7 mouse cellular contexts compared by ENCODE assay signal in the genomic region with DNA sequence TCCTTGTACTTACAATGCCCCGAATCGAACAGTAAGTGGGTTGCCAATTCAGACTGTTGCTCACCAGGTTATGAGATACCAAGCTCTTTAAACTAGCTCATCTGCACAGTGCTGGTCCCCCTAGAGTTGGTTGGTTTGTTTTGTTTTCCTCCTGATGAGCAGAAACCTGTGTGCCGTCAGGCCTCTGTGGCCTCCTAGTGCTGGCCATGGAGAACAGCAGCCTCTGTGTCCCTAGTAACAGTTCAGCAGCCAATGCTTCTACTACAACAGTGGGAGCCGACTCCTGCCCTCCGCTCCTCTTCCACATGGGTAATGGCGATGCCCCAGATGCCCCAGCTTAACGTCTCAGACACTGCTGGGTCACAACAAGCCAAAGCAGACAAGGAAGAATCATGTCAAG.
DNase-seq lines count a peak whose midpoint lies in the region; ATAC-seq and TF ChIP-seq lines count a peak whose summit lies in the region.

No protein-coding gene starts in this region.

- no peak for DNase-seq in layer of hippocampus, adult 2 months (ENCODE audit: low spot score in 2 of 2)
- no peak for DNase-seq in layer of hippocampus, adult 9-10 months (ENCODE audit: low spot score)
- DNase-seq in NIH3T3 (ENCODE audit: low read depth): peak; percentile 44
- peak; percentile 46 to 47 for DNase-seq in cerebellum, postnatal 10 days
- peak; percentile 73 for DNase-seq in thymus, postnatal 0 days (ENCODE audit: low spot score)
- no peak for DNase-seq in frontal cortex, postnatal 36 days (ENCODE audit: low spot score in 2 of 2)

- no peak overlapping the region; the same call in 1 of the 2 replicates for H3K4me3 ChIP-seq in layer of hippocampus, adult 2 months
- H3K4me3 ChIP-seq in intestine, postnatal 0 days (ENCODE audit: low read depth, low read length): no peak overlapping the region

- H3K27me3 ChIP-seq in intestine, postnatal 0 days (replicated peaks; ENCODE audit: control insufficient read depth, insufficient read depth, low read length): no peaks in the 10 kb centered on the region

- peak overlapping the region; percentile 58; the same call in 1 of the 2 replicates for H3K27ac ChIP-seq in layer of hippocampus, adult 2 months
- no peak overlapping the region for H3K27ac ChIP-seq in intestine, postnatal 0 days (ENCODE audit: low read depth, low read length)

- H3K4me1 ChIP-seq in intestine, postnatal 0 days (replicated peaks; ENCODE audit: control insufficient read depth, insufficient read depth, low read length): 0 out of 2 replicates have a peak, but pooled peaks cover 4% of the 10 kb centered on the region

- TF ChIP-seq CTCF in layer of hippocampus, adult 2 months (conservative IDR thresholded peaks at IDR 0.05): peak; percentile 82
- TF ChIP-seq CTCF in intestine, postnatal 0 days (IDR thresholded peaks at IDR 0.05; ENCODE audit: low read depth): peak; percentile 75

- 63% methylated on average over 7 of the region's 7 CpGs for WGBS in intestine, postnatal 0 days

- no peak overlapping the region for H3K9ac ChIP-seq in intestine, postnatal 0 days (ENCODE audit: low read depth, low read length)

- H3K9me3 ChIP-seq in intestine, postnatal 0 days (ENCODE audit: control insufficient read depth): no peaks in the 10 kb centered on the region

- no peak overlapping the region for H3K4me2 ChIP-seq in intestine, postnatal 0 days (replicated peaks; ENCODE audit: low read depth)

- H3K36me3 ChIP-seq in intestine, postnatal 0 days (ENCODE audit: control insufficient read depth, insufficient read depth): no peaks in the 10 kb centered on the region

- ATAC-seq in intestine, postnatal 0 days: no peak

Comparison
In these comparisons a context has a peak if more than half of its experiments do, and no peak if none do; other contexts are left out.
1. DNase-seq: peak in NIH3T3 (single experiment), cerebellum, postnatal 10 days (2 of 2) and thymus, postnatal 0 days (single experiment); none in layer of hippocampus, adult 2 months (0 of 2), layer of hippocampus, adult 9-10 months (single experiment) and frontal cortex, postnatal 36 days (0 of 2).